Mouse (Mus musculus): Measurements from ENCODE around the gene Sec14l1.

DNA sequence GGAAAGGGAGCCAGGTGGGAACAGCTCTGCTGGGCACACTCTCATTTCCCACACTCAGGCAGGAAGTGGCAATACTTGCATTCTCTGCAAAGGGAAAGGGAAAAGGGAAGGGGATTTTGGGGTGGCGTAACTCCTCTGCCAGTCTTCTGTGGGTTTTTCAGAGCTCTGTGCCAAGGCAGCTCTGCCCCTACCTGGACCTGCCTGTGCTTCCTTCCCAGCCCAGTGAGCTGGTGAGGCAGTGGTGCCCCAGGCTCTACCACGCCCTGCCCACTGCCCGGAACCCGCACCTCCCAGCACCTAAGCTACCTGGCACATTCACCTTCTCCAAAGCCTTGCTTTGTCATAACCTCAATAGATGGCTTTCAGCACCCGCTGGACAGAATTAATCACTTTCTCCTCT is 83.2 kb downstream of the Sec14l1 start:
- no peak for TF ChIP-seq CTCF (IDR thresholded peaks at IDR 0.05; ENCODE audit: extremely low read depth, insufficient read length, insufficient replicate concordance, low read depth, low read length)
- TF ChIP-seq POLR2A (IDR thresholded peaks at IDR 0.05; ENCODE audit: low read depth, low read length), result no peak
